Mouse (Mus musculus): ENCODE data around the gene Kcnk3.

- TF ChIP-seq CTCF (IDR thresholded peaks at IDR 0.05; ENCODE audit: extremely low read depth, insufficient read depth, low read length) (no peak), POLR2A (IDR thresholded peaks at IDR 0.05; ENCODE audit: extremely low read depth, insufficient read depth, low read length) (no peak)
These were observed 29.4 kb downstream of the Kcnk3 start for GRCm38 (mm10) chr5:30617357-30617756.
